Mouse (Mus musculus): ENCODE results near the gene Mettl7b. TPM values are rescaled to one million over a fixed set of nuclear protein-coding genes. Genes with fewer than 3 reads are reported as not detected.
A peak's percentile ranks its signal among the peaks of the same experiment; 100 is the strongest.

The Mettl7b gene
- polyA plus RNA-seq, 1 experiment from 2014 or later: 2.4 TPM

GRCm38 (mm10) chr10:128918246-128918645 is 42.5 kb downstream of the Mettl7b start:
- Histone ChIP-seq H3K9me3 (ENCODE audit: control insufficient read depth, low read length) (no peaks in the 10 kb centered on the region), H3K4me1 (replicated peaks; ENCODE audit: control insufficient read depth, insufficient read depth, low read length) (peaks cover 15% of the 10 kb centered on the region), H3K27me3 (replicated peaks; ENCODE audit: control insufficient read depth, insufficient read depth, low read length) (no peaks in the 10 kb centered on the region), H3K4me3 (ENCODE audit: low read depth, low read length) (no peak overlapping the region), H3K4me2 (ENCODE audit: low read length) (no peak overlapping the region), H3K27ac (ENCODE audit: low read depth) (no peak overlapping the region), H3K36me3 (ENCODE audit: control insufficient read depth, insufficient read depth, low read length) (peaks cover 49% of the 10 kb centered on the region), H3K9ac (ENCODE audit: low read length) (no peak overlapping the region)
- 82% methylated on average over 7 of the region's 7 CpGs for WGBS
- no peak for ATAC-seq (replicated peaks; ENCODE audit: low FRiP score, low TSS enrichment, low read depth)
- no peak for DNase-seq (ENCODE audit: low spot score)

GRCm38 (mm10) chr10:128917400-128917799 is 43.4 kb downstream of the Mettl7b start:
- H3K4me1 ChIP-seq (replicated peaks; ENCODE audit: control insufficient read depth, insufficient read depth, low read length): peaks cover 18% of the 10 kb centered on the region

GRCm38 (mm10) chr10:128916665-128917064 is 44.1 kb downstream of the Mettl7b start:
- Histone ChIP-seq H3K27me3 (replicated peaks; ENCODE audit: control insufficient read depth, insufficient read depth, low read length) (no peaks in the 10 kb centered on the region), H3K9ac (ENCODE audit: low read length) (no peak overlapping the region), H3K36me3 (ENCODE audit: control insufficient read depth, insufficient read depth, low read length) (peaks cover 60% of the 10 kb centered on the region), H3K27ac (ENCODE audit: low read depth) (no peak overlapping the region), H3K4me2 (ENCODE audit: low read length) (no peak overlapping the region), H3K9me3 (ENCODE audit: control insufficient read depth, low read length) (no peaks in the 10 kb centered on the region), H3K4me1 (replicated peaks; ENCODE audit: control insufficient read depth, insufficient read depth, low read length) (peaks cover 13% of the 10 kb centered on the region), H3K4me3 (ENCODE audit: low read depth, low read length) (no peak overlapping the region)
- WGBS: 92% methylated on average over 3 of the region's 3 CpGs
- ATAC-seq (replicated peaks; ENCODE audit: low FRiP score, low TSS enrichment, low read depth) (no peak), DNase-seq (ENCODE audit: low spot score) (no peak)

More at GRCm38 (mm10) chr10:128917400-128917799, 43.4 kb downstream of the Mettl7b start:
- no peak overlapping the region for H3K4me3 ChIP-seq (ENCODE audit: low read depth, low read length)
- no peaks in the 10 kb centered on the region for H3K9me3 ChIP-seq (ENCODE audit: control insufficient read depth, low read length)
- H3K27ac ChIP-seq (ENCODE audit: low read depth): no peak overlapping the region
- ATAC-seq (replicated peaks; ENCODE audit: low FRiP score, low TSS enrichment, low read depth): no peak
- H3K4me2 ChIP-seq (ENCODE audit: low read length): no peak overlapping the region
- H3K9ac ChIP-seq (ENCODE audit: low read length): no peak overlapping the region
- peaks cover 53% of the 10 kb centered on the region for H3K36me3 ChIP-seq (ENCODE audit: control insufficient read depth, insufficient read depth, low read length)
- 91% methylated on average over 6 of the region's 6 CpGs for WGBS
- DNase-seq (ENCODE audit: low spot score): no peak
- H3K27me3 ChIP-seq (replicated peaks; ENCODE audit: control insufficient read depth, insufficient read depth, low read length): no peaks in the 10 kb centered on the region

GRCm38 (mm10) chr10:128915550-128915949 is 45.2 kb downstream of the Mettl7b start:
- H3K27me3 ChIP-seq (replicated peaks; ENCODE audit: control insufficient read depth, insufficient read depth, low read length): no peaks in the 10 kb centered on the region
- H3K9ac ChIP-seq (ENCODE audit: low read length): no peak overlapping the region
- no peak overlapping the region for H3K4me2 ChIP-seq (ENCODE audit: low read length)
- H3K9me3 ChIP-seq (ENCODE audit: control insufficient read depth, low read length): no peaks in the 10 kb centered on the region
- peaks cover 62% of the 10 kb centered on the region for H3K36me3 ChIP-seq (ENCODE audit: control insufficient read depth, insufficient read depth, low read length)
- DNase-seq (ENCODE audit: low spot score) (no peak), ATAC-seq (replicated peaks; ENCODE audit: low FRiP score, low TSS enrichment, low read depth) (no peak)
- peaks cover 12% of the 10 kb centered on the region; the same call in 1 of the 2 replicates for H3K4me1 ChIP-seq (replicated peaks; ENCODE audit: control insufficient read depth, insufficient read depth, low read length)
- 95% methylated on average over 2 of the region's 2 CpGs for WGBS
- H3K27ac ChIP-seq (ENCODE audit: low read depth): no peak overlapping the region
- H3K4me3 ChIP-seq (ENCODE audit: low read depth, low read length): no peak overlapping the region

- Histone ChIP-seq H3K36me3 (ENCODE audit: control insufficient read depth, insufficient read depth, low read length) (peaks cover 62% of the 10 kb centered on the region), H3K27ac (ENCODE audit: low read depth) (no peak overlapping the region), H3K4me2 (ENCODE audit: low read length) (no peak overlapping the region), H3K4me3 (ENCODE audit: low read depth, low read length) (no peak overlapping the region), H3K4me1 (replicated peaks; ENCODE audit: control insufficient read depth, insufficient read depth, low read length) (peaks cover 15% of the 10 kb centered on the region; the same call in 1 of the 2 replicates), H3K27me3 (replicated peaks; ENCODE audit: control insufficient read depth, insufficient read depth, low read length) (no peaks in the 10 kb centered on the region), H3K9me3 (ENCODE audit: control insufficient read depth, low read length) (no peaks in the 10 kb centered on the region), H3K9ac (ENCODE audit: low read length) (no peak overlapping the region)
- 96% methylated on average over 12 of the region's 12 CpGs for WGBS
- no peak for DNase-seq (ENCODE audit: low spot score)
- ATAC-seq (replicated peaks; ENCODE audit: low FRiP score, low TSS enrichment, low read depth): no peak
Measured at GRCm38 (mm10) chr10:128913696-128914095, 47.1 kb downstream of the Mettl7b start.

- peaks cover 15% of the 10 kb centered on the region; the same call in 1 of the 2 replicates for H3K4me1 ChIP-seq (replicated peaks; ENCODE audit: control insufficient read depth, insufficient read depth, low read length)
- H3K36me3 ChIP-seq (ENCODE audit: control insufficient read depth, insufficient read depth, low read length): peaks cover 59% of the 10 kb centered on the region
- no peak overlapping the region for H3K27ac ChIP-seq (ENCODE audit: low read depth)
- WGBS: 10% methylated on average over 5 of the region's 5 CpGs
- no peak overlapping the region for H3K9ac ChIP-seq (ENCODE audit: low read length)
- ATAC-seq (replicated peaks; ENCODE audit: low FRiP score, low TSS enrichment, low read depth): peak; percentile 20; the same call in 1 of the 2 replicates
- peak; percentile 96 for DNase-seq (ENCODE audit: low spot score)
- H3K9me3 ChIP-seq (ENCODE audit: control insufficient read depth, low read length): no peaks in the 10 kb centered on the region
- H3K27me3 ChIP-seq (replicated peaks; ENCODE audit: control insufficient read depth, insufficient read depth, low read length): no peaks in the 10 kb centered on the region
- H3K4me3 ChIP-seq (ENCODE audit: low read depth, low read length): no peak overlapping the region
- H3K4me2 ChIP-seq (ENCODE audit: low read length): no peak overlapping the region
Measured at GRCm38 (mm10) chr10:128913219-128913618, 47.6 kb downstream of the Mettl7b start.

- DNase-seq (ENCODE audit: low spot score): no peak
- H3K9ac ChIP-seq (ENCODE audit: low read length): no peak overlapping the region
- H3K36me3 ChIP-seq (ENCODE audit: control insufficient read depth, insufficient read depth, low read length): peaks cover 55% of the 10 kb centered on the region
Measured at GRCm38 (mm10) chr10:128912791-128913190, 48.0 kb downstream of the Mettl7b start.

GRCm38 (mm10) chr10:128912268-128912667 is 48.5 kb downstream of the Mettl7b start:
- H3K27ac ChIP-seq (ENCODE audit: low read depth): no peak overlapping the region
- H3K4me2 ChIP-seq (ENCODE audit: low read length): no peak overlapping the region
- no peaks in the 10 kb centered on the region for H3K9me3 ChIP-seq (ENCODE audit: control insufficient read depth, low read length)
- no peak overlapping the region for H3K9ac ChIP-seq (ENCODE audit: low read length)
- peaks cover 15% of the 10 kb centered on the region; the same call in 1 of the 2 replicates for H3K4me1 ChIP-seq (replicated peaks; ENCODE audit: control insufficient read depth, insufficient read depth, low read length)
- 85% methylated on average over 4 of the region's 4 CpGs for WGBS
- no peak for ATAC-seq (replicated peaks; ENCODE audit: low FRiP score, low TSS enrichment, low read depth)
- no peak overlapping the region for H3K4me3 ChIP-seq (ENCODE audit: low read depth, low read length)
- H3K27me3 ChIP-seq (replicated peaks; ENCODE audit: control insufficient read depth, insufficient read depth, low read length): no peaks in the 10 kb centered on the region
- DNase-seq (ENCODE audit: low spot score): no peak
- H3K36me3 ChIP-seq (ENCODE audit: control insufficient read depth, insufficient read depth, low read length): peaks cover 50% of the 10 kb centered on the region

More at GRCm38 (mm10) chr10:128912791-128913190, 48.0 kb downstream of the Mettl7b start:
- no peak overlapping the region for H3K4me2 ChIP-seq (ENCODE audit: low read length)
- H3K4me3 ChIP-seq (ENCODE audit: low read depth, low read length): no peak overlapping the region
- no peaks in the 10 kb centered on the region for H3K27me3 ChIP-seq (replicated peaks; ENCODE audit: control insufficient read depth, insufficient read depth, low read length)
- ATAC-seq (replicated peaks; ENCODE audit: low FRiP score, low TSS enrichment, low read depth): no peak
- no peak overlapping the region for H3K27ac ChIP-seq (ENCODE audit: low read depth)
- H3K9me3 ChIP-seq (ENCODE audit: control insufficient read depth, low read length): no peaks in the 10 kb centered on the region
- WGBS: 71% methylated on average over 4 of the region's 4 CpGs
- peaks cover 15% of the 10 kb centered on the region; the same call in 1 of the 2 replicates for H3K4me1 ChIP-seq (replicated peaks; ENCODE audit: control insufficient read depth, insufficient read depth, low read length)

GRCm38 (mm10) chr10:128911430-128911829 is 49.4 kb downstream of the Mettl7b start:
- DNase-seq (ENCODE audit: low spot score) (no peak), ATAC-seq (replicated peaks; ENCODE audit: low FRiP score, low TSS enrichment, low read depth) (no peak)
- Histone ChIP-seq H3K36me3 (ENCODE audit: control insufficient read depth, insufficient read depth, low read length) (peaks cover 41% of the 10 kb centered on the region), H3K4me3 (ENCODE audit: low read depth, low read length) (no peak overlapping the region), H3K4me1 (replicated peaks; ENCODE audit: control insufficient read depth, insufficient read depth, low read length) (peaks cover 15% of the 10 kb centered on the region; the same call in 1 of the 2 replicates), H3K27me3 (replicated peaks; ENCODE audit: control insufficient read depth, insufficient read depth, low read length) (no peaks in the 10 kb centered on the region), H3K9ac (ENCODE audit: low read length) (no peak overlapping the region), H3K4me2 (ENCODE audit: low read length) (peak overlapping the region; percentile 69), H3K27ac (ENCODE audit: low read depth) (no peak overlapping the region), H3K9me3 (ENCODE audit: control insufficient read depth, low read length) (no peaks in the 10 kb centered on the region)
- 89% methylated on average over 6 of the region's 6 CpGs for WGBS
